In genomic region chr2:163787086-163787485, GRCm38 (mm10) we compare ENCODE assay signal across 16 mouse cellular contexts. TPM values are rescaled to one million over a fixed set of nuclear protein-coding genes. Genes with fewer than 3 reads are reported as not detected.
DNase-seq lines count a peak whose midpoint lies in the region; ATAC-seq and TF ChIP-seq lines count a peak whose summit lies in the region.
"Had no signal": no experiment of that assay in that cellular context is flagged by ENCODE, and none has a peak within 500 bp of the region (broad histone marks: within the 10 kb centered on the region; RNA-seq: fewer than 3 reads in every experiment).

No protein-coding gene starts in this region.

- DNase-seq in forebrain, embryonic 11.5 days (ENCODE audit: low spot score): peak; percentile 18
- no peak for DNase-seq in forebrain, embryonic 14.5 days (ENCODE audit: low spot score)
- no peak for DNase-seq in heart, postnatal 0 days (ENCODE audit: low spot score)
- no peak for DNase-seq in heart, postnatal 14 days
- peak; percentile 69 for DNase-seq in MN1 (ENCODE audit: low spot score)
- no peak for DNase-seq in gastrocnemius, postnatal 36 days
- DNase-seq in cerebellum, postnatal 4 days (ENCODE audit: low spot score in 2 of 2): no peak
- DNase-seq: adrenal gland, adult 8-10 months had no signal

- no peak for ATAC-seq in forebrain, embryonic 11.5 days (replicated peaks; ENCODE audit: low FRiP score)
- ATAC-seq in forebrain, embryonic 14.5 days: no peak
- ATAC-seq in heart, postnatal 0 days (ENCODE audit: insufficient read depth, low read depth): 0 out of 2 replicates have a peak, but pooled peaks have one; percentile 15
- ATAC-seq: activated CD4-positive, CD25-positive, alpha-beta regulatory T cell, adult 4 months had no signal

- no peak overlapping the region for H3K27ac ChIP-seq in forebrain, embryonic 11.5 days (ENCODE audit: low read depth, low read length)
- no peak overlapping the region for H3K27ac ChIP-seq in forebrain, embryonic 14.5 days (ENCODE audit: low read depth, low read length)
- H3K27ac ChIP-seq in heart, postnatal 0 days (ENCODE audit: low read depth): no peak overlapping the region

- no peaks in the 10 kb centered on the region for H3K9me3 ChIP-seq in forebrain, embryonic 11.5 days (ENCODE audit: control insufficient read depth, low read length)
- H3K9me3 ChIP-seq in forebrain, embryonic 14.5 days (replicated peaks; ENCODE audit: control insufficient read depth, low read length): no peaks in the 10 kb centered on the region
- H3K9me3 ChIP-seq in heart, postnatal 0 days (replicated peaks; ENCODE audit: control insufficient read depth, low read length): no peaks in the 10 kb centered on the region
- H3K9me3 ChIP-seq: G1E had no signal

- H3K4me3 ChIP-seq in forebrain, embryonic 11.5 days (ENCODE audit: low read depth, low read length): no peak overlapping the region
- H3K4me3 ChIP-seq in forebrain, embryonic 14.5 days (ENCODE audit: low read depth, low read length): no peak overlapping the region
- no peak overlapping the region for H3K4me3 ChIP-seq in heart, postnatal 0 days (ENCODE audit: low read depth, low read length)
- no peak overlapping the region for H3K4me3 ChIP-seq in myocyte

- no peak overlapping the region for H3K9ac ChIP-seq in forebrain, embryonic 11.5 days (ENCODE audit: low read length)
- no peak overlapping the region for H3K9ac ChIP-seq in forebrain, embryonic 14.5 days (ENCODE audit: low read length)
- no peak overlapping the region for H3K9ac ChIP-seq in heart, postnatal 0 days (replicated peaks; ENCODE audit: low read depth, low read length)

- TF ChIP-seq EP300 in heart, postnatal 0 days (IDR thresholded peaks at IDR 0.05; ENCODE audit: low read depth): no peak

- no peaks in the 10 kb centered on the region for H3K36me3 ChIP-seq in forebrain, embryonic 11.5 days (ENCODE audit: control insufficient read depth, insufficient read depth, low read length)
- no peaks in the 10 kb centered on the region for H3K36me3 ChIP-seq in forebrain, embryonic 14.5 days (ENCODE audit: control insufficient read depth, insufficient read depth, low read length)
- no peaks in the 10 kb centered on the region for H3K36me3 ChIP-seq in heart, postnatal 0 days (replicated peaks; ENCODE audit: control insufficient read depth, insufficient read depth, low read length)
- no peaks in the 10 kb centered on the region for H3K36me3 ChIP-seq in myocyte (ENCODE audit: control insufficient read depth, insufficient read depth)
- H3K36me3 ChIP-seq: G1E had no signal

- no peak overlapping the region for H3ac ChIP-seq in myocyte (ENCODE audit: control insufficient read depth, insufficient read length)

- WGBS in forebrain, embryonic 11.5 days: 86% methylated on average over 6 of the region's 6 CpGs
- WGBS in forebrain, embryonic 14.5 days: 84% methylated on average over 6 of the region's 6 CpGs
- 84% methylated on average over 6 of the region's 6 CpGs for WGBS in heart, postnatal 0 days

- no peak for TF ChIP-seq CTCF in heart, postnatal 0 days (IDR thresholded peaks at IDR 0.05; ENCODE audit: low read depth)

- H3K4me1 ChIP-seq in forebrain, embryonic 11.5 days (replicated peaks; ENCODE audit: control insufficient read depth, insufficient read depth, low read length): no peaks in the 10 kb centered on the region
- H3K4me1 ChIP-seq in forebrain, embryonic 14.5 days (ENCODE audit: control insufficient read depth, insufficient read depth, low read length): no peaks in the 10 kb centered on the region
- H3K4me1 ChIP-seq in heart, postnatal 0 days (ENCODE audit: control insufficient read depth, insufficient read depth): 0 out of 2 replicates have a peak, but pooled peaks cover 8% of the 10 kb centered on the region

- H3K79me2 ChIP-seq in myocyte (ENCODE audit: control insufficient read depth, insufficient read depth): no peaks in the 10 kb centered on the region

- H3K27me3 ChIP-seq in forebrain, embryonic 11.5 days (ENCODE audit: control insufficient read depth, insufficient read depth, low read length): no peaks in the 10 kb centered on the region
- no peaks in the 10 kb centered on the region for H3K27me3 ChIP-seq in forebrain, embryonic 14.5 days (replicated peaks; ENCODE audit: control insufficient read depth, insufficient read depth, low read length)
- H3K27me3 ChIP-seq in heart, postnatal 0 days (ENCODE audit: control insufficient read depth, insufficient read depth, low read length): 0 out of 2 replicates have a peak, but pooled peaks cover 5% of the 10 kb centered on the region
- peaks cover 9% of the 10 kb centered on the region for H3K27me3 ChIP-seq in myocyte (ENCODE audit: control insufficient read depth, insufficient read depth, insufficient read length)

- intact Hi-C loops in heart, postnatal 14 days (cut with DNase I): loop anchor here (10.0 kb wide), 4 partner anchors 48 to 252 kb away; partner anchors contain the start of genes Serinc3 and Ttpal
- intact Hi-C loops in gastrocnemius, postnatal 36 days (cut with DNase I): loop anchor here (10.0 kb wide), 1 partner anchor 48 kb away; no protein-coding TSS in a partner anchor

- no peak overlapping the region for H3K4me2 ChIP-seq in forebrain, embryonic 11.5 days (ENCODE audit: low read depth, low read length, severe bottlenecking)
- H3K4me2 ChIP-seq in forebrain, embryonic 14.5 days (ENCODE audit: low read length): no peak overlapping the region
- H3K4me2 ChIP-seq in heart, postnatal 0 days (ENCODE audit: low read depth, low read length): no peak overlapping the region
- H3K4me2 ChIP-seq in myocyte (ENCODE audit: low read depth): no peak overlapping the region

- TF ChIP-seq POLR2A in myocyte (IDR thresholded peaks at IDR 0.05; ENCODE audit: insufficient read length, low read depth): no peak

TF ChIP-seq in myocyte, 11 proteins besides CTCF, POLR2A, EP300 and RAD21:
- TF ChIP-seq TCF3 (IDR thresholded peaks at IDR 0.05; ENCODE audit: insufficient read length, low read depth): no peak
- no peak for TF ChIP-seq REST (IDR thresholded peaks at IDR 0.05; ENCODE audit: insufficient read depth, insufficient read length)
- TF ChIP-seq CEBPB (IDR thresholded peaks at IDR 0.05; ENCODE audit: insufficient read depth, poor library complexity, severe bottlenecking): peak; percentile 65; the same call in 1 of the 2 replicates
- TF ChIP-seq POLR2AphosphoS2 (IDR thresholded peaks at IDR 0.05; ENCODE audit: insufficient read length, low read depth): no peak
- no peak for TF ChIP-seq TCF12 (IDR thresholded peaks at IDR 0.05; ENCODE audit: insufficient read depth, poor library complexity, severe bottlenecking)

RNA-seq across cellular contexts. Expression of gene Ccn5, which starts 33.6 kb away (rescaled TPM):
- polyA plus RNA-seq in forebrain, embryonic 11.5 days (2014; fragmentation: Nextera tagmentation; extraction: Ambion mirVana): 0.25 and 0.32 TPM in 2 replicates
- polyA plus RNA-seq in forebrain, embryonic 14.5 days (2014; fragmentation: Nextera tagmentation; extraction: Ambion mirVana): 0.13 TPM in 1 of 2 replicates, not detected in the other
- 2.6 TPM in 1 of 2 replicates, not detected in the other for total RNA-seq in heart, postnatal 0 days (2014; rRNA removed; ENCODE audit: low replicate concordance)
- polyA plus RNA-seq in heart, postnatal 0 days (2015; fragmentation: Nextera tagmentation; extraction: Ambion mirVana): 1.4 and 2.8 TPM in 2 replicates
- total RNA-seq in heart, postnatal 14 days (2021): under 1 TPM; 0.29 to 0.88 TPM
- 2.0 TPM for polyA plus RNA-seq in myocyte (2012; fragmentation: generic; extraction: Trizol)
- total RNA-seq in gastrocnemius, postnatal 36 days (2021): under 1 TPM; 0.74 to 0.91 TPM
- total RNA-seq: adrenal gland, postnatal 25 days; adrenal gland, postnatal 4 days; CH12.LX; G1E; MEL had no signal
- polyA plus RNA-seq: activated CD4-positive, CD25-positive, alpha-beta regulatory T cell, adult 4 months; CD4-positive, CD25-positive, alpha-beta regulatory T cell, adult 4 months; G1E had no signal

RNA-seq across cellular contexts. Expression of gene Ada, which starts 37.0 kb away (rescaled TPM):
- 8.1 and 10.1 TPM in 2 replicates for polyA plus RNA-seq in forebrain, embryonic 11.5 days (2014; fragmentation: Nextera tagmentation; extraction: Ambion mirVana)
- polyA plus RNA-seq in forebrain, embryonic 14.5 days (2014; fragmentation: Nextera tagmentation; extraction: Ambion mirVana): 4.5 and 5.5 TPM in 2 replicates
- total RNA-seq in heart, postnatal 0 days (2014; rRNA removed; ENCODE audit: low replicate concordance): 2.4 and 4.1 TPM in 2 replicates
- 1.9 and 2.2 TPM in 2 replicates for polyA plus RNA-seq in heart, postnatal 0 days (2015; fragmentation: Nextera tagmentation; extraction: Ambion mirVana)
- 1 to 10 TPM; 1.2 to 3.2 TPM for total RNA-seq in heart, postnatal 14 days (2021)
- 0.60 TPM for polyA plus RNA-seq in myocyte (2012; fragmentation: generic; extraction: Trizol)
- under 1 TPM; 0.25 to 0.79 TPM for total RNA-seq in gastrocnemius, postnatal 36 days (2021)

Comparison
In these comparisons a context has a peak if more than half of its experiments do, and no peak if none do; other contexts are left out.
1. DNase-seq: peak in forebrain, embryonic 11.5 days (single experiment) and MN1 (single experiment); none in forebrain, embryonic 14.5 days (single experiment), heart, postnatal 0 days (single experiment), heart, postnatal 14 days (0 of 2), gastrocnemius, postnatal 36 days (0 of 2) and cerebellum, postnatal 4 days (0 of 2).